Mouse (Mus musculus) retina, postnatal 1 day (tissue): ENCODE results near the gene Strip2.
A peak's percentile ranks its signal among the peaks of the same experiment; 100 is the strongest.

Experiments used
- DNase-seq: peaks from one replicate; pipeline ENCODE4 v3.0.0-alpha.2; 2012

The Strip2 gene

DNA sequence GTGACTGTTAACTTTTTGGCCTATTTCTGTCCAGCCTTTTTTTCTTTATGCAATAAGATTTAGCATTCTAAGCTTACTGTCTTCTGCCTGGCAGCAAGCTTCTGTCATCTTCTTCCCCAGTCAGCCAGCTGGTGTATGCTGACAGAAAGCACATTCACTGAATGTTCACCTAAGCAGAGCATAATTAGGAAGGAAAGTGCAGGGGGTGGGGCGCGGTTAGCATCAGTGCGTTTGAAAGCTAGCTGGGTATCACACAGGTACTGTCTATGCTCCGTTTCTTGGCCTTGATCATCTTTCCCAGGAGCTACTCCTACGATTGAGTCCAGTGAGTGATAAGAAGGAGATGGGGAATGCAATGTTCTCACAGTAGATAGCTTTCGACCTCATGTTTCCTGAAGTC is 13.9 kb downstream of the Strip2 start:
- no peak for DNase-seq

GRCm38 (mm10) chr6:29931181-29931580 is 14.4 kb downstream of the Strip2 start:
- no peak for DNase-seq

DNA sequence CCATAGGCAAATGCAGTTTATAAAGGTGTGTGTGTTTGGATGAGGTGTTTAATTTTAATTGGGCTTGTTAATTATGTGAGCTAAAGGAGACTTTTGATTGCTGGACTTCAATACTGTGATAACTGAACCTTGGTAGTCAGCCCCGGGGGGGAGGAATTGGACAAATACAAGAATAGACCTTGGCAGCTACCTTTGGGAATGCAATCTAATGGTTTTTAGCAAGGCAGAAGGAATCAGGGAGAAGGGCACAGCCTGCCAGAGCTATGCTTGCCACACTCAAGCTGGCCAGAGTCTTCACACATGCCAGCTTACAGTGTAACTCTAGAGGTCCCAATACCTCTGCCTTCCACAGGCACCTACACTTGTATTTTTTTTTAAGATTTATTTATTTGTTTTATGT is 18.9 kb downstream of the Strip2 start:
- no peak for DNase-seq

GRCm38 (mm10) chr6:29940428-29940827 is 23.6 kb downstream of the Strip2 start:
- DNase-seq: no peak

- DNase-seq: no peak
These were observed 24.2 kb downstream of the Strip2 start for GRCm38 (mm10) chr6:29941036-29941435.

GRCm38 (mm10) chr6:29944465-29944864 is 27.7 kb downstream of the Strip2 start:
- DNase-seq: no peak

DNA sequence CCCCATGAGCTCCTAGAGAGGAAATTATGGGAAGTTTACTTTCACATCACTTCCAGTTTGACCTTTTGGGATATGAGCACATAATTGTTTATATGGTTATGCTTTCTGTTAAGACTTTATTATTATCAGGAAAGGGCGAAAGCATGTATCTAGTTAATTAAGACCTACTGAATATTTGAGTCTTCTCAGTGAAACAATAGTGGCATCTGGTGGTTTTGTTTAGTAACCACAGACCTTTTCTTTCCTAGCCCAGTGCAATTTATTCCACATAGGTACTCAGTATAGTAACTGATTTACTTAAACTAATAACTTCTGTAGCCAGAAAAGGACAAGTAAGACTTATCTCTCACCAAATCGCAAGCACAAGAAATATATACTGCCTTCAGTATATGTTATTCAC is 29.8 kb downstream of the Strip2 start:
- DNase-seq: no peak

- no peak for DNase-seq
These were observed 31.0 kb downstream of the Strip2 start for GRCm38 (mm10) chr6:29947823-29948222.

- no peak for DNase-seq
These were observed 39.9 kb downstream of the Strip2 start for GRCm38 (mm10) chr6:29956749-29957148.

DNA sequence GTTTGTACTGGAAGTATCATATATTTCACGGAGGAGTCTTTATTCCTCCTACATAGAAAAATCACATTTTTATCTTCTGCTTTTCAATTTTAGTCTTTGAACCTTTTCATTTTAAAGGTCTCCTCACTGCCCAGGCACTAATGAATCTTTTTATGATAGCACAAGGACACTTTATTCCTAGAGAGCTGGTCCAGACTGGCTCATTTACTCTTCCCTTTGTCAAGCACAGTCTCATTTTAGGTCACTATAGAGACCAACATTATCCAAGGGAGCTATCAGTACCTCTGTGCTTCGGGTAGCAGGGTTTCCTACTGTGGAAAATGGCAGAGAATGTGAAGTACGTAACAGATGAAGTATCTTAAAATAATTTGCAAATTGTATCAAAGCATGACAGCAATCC is 41.9 kb downstream of the Strip2 start:
- no peak for DNase-seq

DNA sequence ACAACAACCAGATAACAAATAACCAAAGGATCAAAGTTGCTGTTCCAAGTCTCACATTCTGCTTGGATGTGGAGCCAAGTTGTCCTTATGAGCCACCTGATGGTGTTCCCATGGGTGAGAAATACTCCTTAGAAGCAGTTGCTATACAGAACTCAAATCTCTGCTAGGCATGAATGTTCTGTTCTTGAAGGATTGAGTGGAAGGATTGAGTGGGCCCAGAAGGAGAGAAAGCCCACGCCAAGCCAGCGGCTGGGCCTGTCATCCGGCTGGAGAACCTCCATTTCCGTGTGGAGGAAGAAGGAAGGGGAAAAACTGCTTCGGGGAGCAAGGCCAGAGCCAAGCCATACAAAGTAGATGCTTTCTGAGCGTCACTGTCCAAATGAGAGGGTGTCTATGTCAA is 44.3 kb downstream of the Strip2 start:
- no peak for DNase-seq

DNA sequence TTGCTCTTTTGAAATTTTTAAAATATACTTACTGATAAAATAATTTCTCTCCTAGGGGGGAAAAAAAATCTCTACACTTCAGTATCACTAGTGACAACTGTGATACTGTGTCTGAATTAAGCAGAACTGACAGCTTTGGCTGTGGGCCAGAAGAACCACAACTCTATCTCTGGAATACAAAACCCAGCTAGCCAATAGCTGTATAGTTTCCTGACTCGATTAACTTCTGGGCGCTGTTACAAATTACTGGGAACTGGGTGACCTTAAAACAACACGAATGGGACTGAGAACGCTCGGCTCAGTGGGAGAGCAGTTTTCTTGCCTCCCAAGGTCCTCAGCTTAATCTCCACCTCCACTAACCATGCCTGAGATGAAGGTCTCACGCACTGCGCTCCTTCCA is 51.1 kb downstream of the Strip2 start:
- peak; percentile 69 for DNase-seq

- DNase-seq: no peak
These were observed 56.5 kb downstream of the Strip2 start for GRCm38 (mm10) chr6:29973341-29973740.

DNA sequence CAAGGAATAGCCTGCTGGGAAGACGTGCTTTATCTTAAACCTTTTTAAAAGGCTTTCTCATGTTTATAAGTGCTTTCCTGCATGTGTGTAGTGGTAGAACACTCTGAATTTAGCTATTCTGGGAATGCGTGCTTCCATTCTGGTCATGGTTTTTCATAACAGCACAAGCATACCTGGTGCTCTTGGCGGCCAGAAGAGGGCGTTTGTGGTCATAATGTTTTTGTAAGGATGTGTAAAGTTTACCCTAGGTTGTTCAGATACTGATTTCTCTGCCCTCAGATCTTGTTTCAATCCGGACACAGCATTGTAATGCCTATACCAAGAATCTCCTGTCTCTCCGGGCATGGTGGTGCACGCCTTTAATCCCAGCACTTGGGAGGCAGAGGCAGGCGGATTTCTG is 58.0 kb downstream of the Strip2 start:
- no peak for DNase-seq

DNA sequence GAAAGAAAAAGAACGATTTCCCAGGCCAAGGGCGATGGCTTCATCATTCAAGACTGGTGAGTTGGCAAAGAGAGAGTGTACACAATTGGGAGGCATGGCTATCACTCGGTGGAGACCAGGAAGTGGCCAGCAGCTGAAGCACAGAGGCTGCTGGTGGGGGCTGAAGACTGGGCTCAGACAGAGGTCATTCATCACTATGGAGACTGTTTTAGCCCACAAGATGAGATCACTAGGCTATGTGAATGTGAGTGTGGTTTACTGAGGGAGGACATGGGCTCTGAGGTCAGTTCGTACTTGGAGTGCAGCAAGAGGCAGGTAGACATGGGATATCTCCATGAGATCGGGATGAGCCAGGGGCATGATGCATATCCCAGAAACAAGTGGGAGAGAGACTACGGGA is 63.6 kb downstream of the Strip2 start:
- no peak for DNase-seq

- no peak for DNase-seq
These were observed 65.0 kb downstream of the Strip2 start for GRCm38 (mm10) chr6:29981797-29982196.

GRCm38 (mm10) chr6:29985058-29985498 is 68.3 kb downstream of the Strip2 start:
- DNase-seq: peak; percentile 82

GRCm38 (mm10) chr6:29985504-29985903 is 68.7 kb downstream of the Strip2 start:
- no peak for DNase-seq

DNA sequence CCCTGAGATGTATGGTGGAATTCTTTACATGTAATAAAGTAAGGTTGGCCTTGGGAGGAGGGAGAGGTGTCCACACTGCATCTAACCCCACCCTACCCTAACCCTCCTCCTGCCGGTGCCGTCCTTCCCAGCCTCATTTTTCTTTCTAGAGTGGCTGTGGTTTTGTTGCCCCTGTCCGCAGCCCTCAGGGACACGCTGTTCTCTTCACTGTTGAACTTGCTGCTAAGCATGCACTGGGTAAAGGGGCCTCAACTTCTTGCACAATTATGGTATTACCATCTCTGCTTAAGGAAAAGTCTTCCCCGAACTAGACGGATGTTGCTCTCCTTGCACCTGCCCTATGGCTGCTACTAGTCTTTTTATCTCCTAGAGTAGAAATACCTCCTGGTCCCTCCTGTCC is 69.2 kb downstream of the Strip2 start:
- no peak for DNase-seq

GRCm38 (mm10) chr6:29987246-29987645 is 70.4 kb downstream of the Strip2 start:
- DNase-seq: no peak

DNA sequence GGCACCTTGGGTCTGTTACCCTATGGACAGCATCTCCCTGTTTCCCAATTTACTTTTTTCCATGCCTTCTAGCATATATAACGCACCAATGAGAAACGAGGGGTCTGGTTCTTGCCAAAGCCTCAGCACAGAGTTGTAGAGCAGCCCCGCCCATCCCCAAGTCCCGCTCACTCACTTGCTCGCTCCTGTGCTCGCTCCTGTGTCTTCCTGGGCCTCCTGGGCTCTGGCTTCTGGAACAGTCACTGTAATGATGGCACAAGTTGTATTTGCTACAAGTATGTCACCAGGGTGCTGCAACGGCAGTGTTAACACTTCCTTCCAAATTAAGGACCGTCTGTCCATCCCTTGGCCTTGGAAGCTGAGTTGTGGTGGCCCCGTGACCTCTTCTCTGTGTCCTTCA is 81.3 kb downstream of the Strip2 start:
- no peak for DNase-seq

DNA sequence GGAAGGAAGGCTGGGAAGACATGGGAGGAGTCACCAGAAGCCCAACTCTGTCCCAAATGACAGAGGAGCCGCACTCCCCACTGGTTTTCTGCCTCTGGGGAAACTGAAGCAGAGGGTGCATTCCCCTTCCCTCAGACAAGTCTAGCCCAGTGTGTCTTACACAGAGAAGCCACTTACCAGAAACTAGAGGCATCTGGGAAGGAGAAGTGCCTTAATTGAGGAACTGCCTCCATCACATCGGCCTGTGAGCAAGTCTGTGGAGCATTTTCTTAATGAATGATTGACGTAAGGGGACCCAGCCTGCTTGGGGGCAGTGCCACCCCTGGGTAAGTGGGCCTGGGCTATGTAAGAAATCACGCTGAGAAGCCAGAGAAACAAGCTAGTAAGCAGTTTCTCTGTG is 82.0 kb downstream of the Strip2 start:
- DNase-seq: no peak

- DNase-seq: no peak
These were observed 85.8 kb downstream of the Strip2 start for GRCm38 (mm10) chr6:30002628-30003027.

DNA sequence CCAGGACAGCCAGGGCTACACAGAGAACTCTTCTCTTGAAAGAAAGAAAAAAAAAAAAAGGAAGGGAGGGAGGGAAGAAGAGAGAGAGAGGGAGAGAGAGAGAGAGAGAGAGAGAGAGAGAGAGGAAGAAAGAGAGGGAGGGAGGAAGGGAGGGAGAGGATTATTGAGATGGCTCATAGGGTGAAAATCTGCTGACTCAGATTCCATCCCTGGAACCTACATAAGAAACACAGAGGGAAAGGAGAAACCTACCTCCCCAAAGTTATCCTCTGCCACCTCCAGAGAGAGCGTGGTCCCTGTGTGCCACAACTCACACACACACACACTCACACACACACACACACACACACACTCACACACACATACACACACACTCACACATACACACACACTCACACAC is 89.0 kb downstream of the Strip2 start:
- DNase-seq: no peak

- DNase-seq: no peak
These were observed 92.4 kb downstream of the Strip2 start for GRCm38 (mm10) chr6:30009204-30009603.
